Mouse (Mus musculus) forebrain, postnatal 0 days (tissue): ENCODE results near the gene Nln. TPM values are rescaled to one million over a fixed set of nuclear protein-coding genes. Genes with fewer than 3 reads are reported as not detected.

Experiments
- ATAC-seq: fragments of 200-750 bp; cut with Nextera tagmentation; 2 replicates; pipeline ENCODE4 v1.8.0; 2017; ENCODE audit warnings: mild to moderate bottlenecking, moderate library complexity
- DNase-seq: peaks from one replicate; pipeline ENCODE4 v3.0.0-alpha.2; 2015
- H3K27ac ChIP-seq: fragments of 300-500 bp; sonication (generic); 2 replicates; pipeline ENCODE4 v1.5.1; 2014; ENCODE audit warnings: low read depth, mild to moderate bottlenecking, antibody characterized with exemption, low read length, moderate library complexity, mixed read lengths
- H3K27me3 ChIP-seq: fragments of 300-500 bp; sonication (generic); 2 replicates; pipeline ENCODE4 v1.6.1; 2014; ENCODE audit warnings: mild to moderate bottlenecking, low read length, mixed read lengths; ENCODE audit not compliant: insufficient read depth
- H3K36me3 ChIP-seq: fragments of 300-500 bp; sonication (generic); 2 replicates; pipeline ENCODE4 v1.6.1; 2014; ENCODE audit warnings: mild to moderate bottlenecking, moderate library complexity; ENCODE audit not compliant: insufficient read depth
- H3K4me1 ChIP-seq: fragments of 300-500 bp; sonication (generic); 2 replicates; pipeline ENCODE4 v1.6.1; 2014; ENCODE audit warnings: antibody characterized with exemption; ENCODE audit not compliant: insufficient read depth
- H3K4me2 ChIP-seq: fragments of 300-500 bp; sonication (generic); 2 replicates; pipeline ENCODE4 v1.6.1; 2014; ENCODE audit warnings: low read depth, mild to moderate bottlenecking, moderate library complexity
- H3K4me3 ChIP-seq: fragments of 300-500 bp; sonication (generic); 2 replicates; pipeline ENCODE4 v1.5.1; 2014; ENCODE audit warnings: low read depth, low read length, mixed read lengths
- H3K9ac ChIP-seq: fragments of 300-500 bp; sonication (generic); 2 replicates; pipeline ENCODE4 v1.6.1; 2014; ENCODE audit warnings: mild to moderate bottlenecking
- H3K9me3 ChIP-seq: fragments of 300-500 bp; sonication (generic); 2 replicates; pipeline ENCODE4 v1.6.1; 2016; ENCODE audit warnings: low read length
- CTCF ChIP-seq: sonication (generic); IDR thresholded peaks from 2 replicates; pipeline ENCODE4 v1.5.1; 2016; ENCODE audit warnings: antibody characterized with exemption, control low read depth, low read depth
- WGBS: fragments of 180-500 bp; shearing (Covaris S2); extraction: QIAGEN DNeasy Blood & Tissue Kit; methylation state at CpG from one replicate; pipeline ENCODE4 v1.1.7; 2014; 5-methylcytosine and 5-hydroxymethylcytosine counted together
- polyA plus RNA-seq: library from polyadenylated mRNA; unstranded; fragments of >200 nt; fragmentation: Nextera tagmentation; extraction: Ambion mirVana; gene quantifications from 2 replicates; pipeline ENCODE4 v1.2.1, GENCODE M21; 2015
- total RNA-seq: library from RNA; depleted of rRNA; stranded (reverse); fragments of >200 nt; gene quantifications from 2 replicates; pipeline ENCODE4 v1.2.3, GENCODE M21; 2014

Gene Nln
- total and polyA plus RNA-seq, 2 experiments from 2014 or later: 49.0 to 77.2 TPM

GRCm38 (mm10) chr13:104045108-104045507 is 64.3 kb downstream of the Nln start:
- no peak overlapping the region for H3K4me2 ChIP-seq
- H3K4me3 ChIP-seq: no peak overlapping the region
- TF ChIP-seq CTCF: no peak
- no peak overlapping the region for H3K9ac ChIP-seq
- DNase-seq (no peak), ATAC-seq (no peak)
- WGBS: 88% methylated on average over 4 of the region's 4 CpGs
- H3K36me3 ChIP-seq: peaks cover 36% of the 10 kb centered on the region
- H3K4me1 ChIP-seq: no peaks in the 10 kb centered on the region
- no peaks in the 10 kb centered on the region for H3K9me3 ChIP-seq
- no peak overlapping the region for H3K27ac ChIP-seq
- no peaks in the 10 kb centered on the region for H3K27me3 ChIP-seq

DNA sequence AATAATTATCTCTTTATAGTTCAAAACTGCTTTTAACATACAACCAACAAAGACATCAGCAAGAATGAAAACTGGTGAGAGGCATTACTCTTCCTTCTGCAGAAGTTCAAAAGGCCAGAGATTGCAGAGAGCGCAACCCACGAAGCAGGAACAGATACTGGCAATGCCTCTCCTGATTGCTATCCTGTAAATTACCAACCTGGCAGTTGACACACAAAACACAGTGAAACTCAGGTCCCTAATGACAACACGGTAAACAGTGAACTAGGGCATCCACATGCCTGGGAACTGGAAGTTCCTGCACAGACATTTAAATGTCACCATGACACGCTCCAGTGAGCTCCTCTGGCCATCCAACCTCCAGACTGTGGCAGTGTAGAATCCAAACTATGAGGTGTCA is 65.1 kb downstream of the Nln start:
- ATAC-seq: no peak
- peaks cover 34% of the 10 kb centered on the region for H3K36me3 ChIP-seq
- H3K27me3 ChIP-seq: no peaks in the 10 kb centered on the region
- no peaks in the 10 kb centered on the region for H3K9me3 ChIP-seq
- no peak overlapping the region for H3K4me2 ChIP-seq
- DNase-seq: no peak
- TF ChIP-seq CTCF: no peak
- WGBS: 89% methylated on average over 4 of the region's 4 CpGs
- H3K27ac ChIP-seq: no peak overlapping the region
- H3K4me1 ChIP-seq: no peaks in the 10 kb centered on the region
- no peak overlapping the region for H3K9ac ChIP-seq
- H3K4me3 ChIP-seq: no peak overlapping the region

GRCm38 (mm10) chr13:104042738-104043137 is 66.7 kb downstream of the Nln start:
- Histone ChIP-seq H3K27me3 (no peaks in the 10 kb centered on the region), H3K4me1 (no peaks in the 10 kb centered on the region), H3K36me3 (peaks cover 34% of the 10 kb centered on the region), H3K4me2 (no peak overlapping the region), H3K9ac (no peak overlapping the region), H3K9me3 (no peaks in the 10 kb centered on the region), H3K27ac (no peak overlapping the region), H3K4me3 (no peak overlapping the region)
- WGBS: 89% methylated on average over 8 of the region's 8 CpGs
- TF ChIP-seq CTCF: no peak
- DNase-seq (no peak), ATAC-seq (no peak)

- H3K9me3 ChIP-seq: no peaks in the 10 kb centered on the region
- ATAC-seq (no peak), DNase-seq (no peak)
Observed at GRCm38 (mm10) chr13:104041481-104041880, 67.9 kb downstream of the Nln start.

DNA sequence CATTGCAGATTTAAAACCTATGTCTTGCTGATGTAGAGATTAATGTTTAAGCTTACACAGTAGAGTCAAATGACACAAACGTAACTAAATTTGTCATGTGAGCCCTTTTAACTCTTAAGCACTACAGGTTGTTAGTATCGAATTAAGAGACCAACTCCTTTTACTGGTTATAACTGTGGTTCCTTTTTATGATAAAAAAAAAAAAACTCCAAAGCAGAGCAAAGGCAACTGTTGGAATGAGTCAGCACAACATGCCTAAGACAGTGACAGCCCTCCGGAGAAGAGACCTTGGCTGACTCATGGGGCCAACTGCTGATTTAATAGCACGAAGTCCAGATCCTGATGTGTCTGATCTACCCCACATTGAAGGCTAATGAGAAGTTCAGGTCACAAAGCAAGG is 68.5 kb downstream of the Nln start:
- H3K9ac ChIP-seq: no peak overlapping the region
- H3K4me3 ChIP-seq: no peak overlapping the region
- WGBS: 83% methylated on average over 4 of the region's 4 CpGs
- no peaks in the 10 kb centered on the region for H3K4me1 ChIP-seq
- no peak for ATAC-seq
- H3K4me2 ChIP-seq: no peak overlapping the region
- H3K27me3 ChIP-seq: no peaks in the 10 kb centered on the region
- no peak for TF ChIP-seq CTCF
- DNase-seq: no peak
- peaks cover 30% of the 10 kb centered on the region for H3K36me3 ChIP-seq
- no peaks in the 10 kb centered on the region for H3K9me3 ChIP-seq
- no peak overlapping the region for H3K27ac ChIP-seq

More at GRCm38 (mm10) chr13:104041481-104041880, 67.9 kb downstream of the Nln start:
- H3K9ac ChIP-seq: no peak overlapping the region
- H3K27ac ChIP-seq: no peak overlapping the region
- WGBS: 97% methylated on average over 7 of the region's 7 CpGs
- peaks cover 32% of the 10 kb centered on the region for H3K36me3 ChIP-seq
- H3K27me3 ChIP-seq: no peaks in the 10 kb centered on the region
- H3K4me2 ChIP-seq: no peak overlapping the region
- H3K4me3 ChIP-seq: no peak overlapping the region
- no peaks in the 10 kb centered on the region for H3K4me1 ChIP-seq
- TF ChIP-seq CTCF: no peak

- no peaks in the 10 kb centered on the region for H3K9me3 ChIP-seq
- H3K4me3 ChIP-seq: no peak overlapping the region
- no peak overlapping the region for H3K9ac ChIP-seq
- 33% methylated on average over 4 of the region's 4 CpGs for WGBS
- H3K4me2 ChIP-seq: no peak overlapping the region
- no peak for TF ChIP-seq CTCF
- no peaks in the 10 kb centered on the region; the same call in 1 of the 2 replicates for H3K4me1 ChIP-seq
- H3K27ac ChIP-seq: no peak overlapping the region
- H3K36me3 ChIP-seq: peaks cover 23% of the 10 kb centered on the region
- DNase-seq (no peak), ATAC-seq (peak; percentile 34; the same call in 1 of the 2 replicates)
- no peaks in the 10 kb centered on the region for H3K27me3 ChIP-seq
Observed at GRCm38 (mm10) chr13:104039861-104040260, 69.6 kb downstream of the Nln start.

DNA sequence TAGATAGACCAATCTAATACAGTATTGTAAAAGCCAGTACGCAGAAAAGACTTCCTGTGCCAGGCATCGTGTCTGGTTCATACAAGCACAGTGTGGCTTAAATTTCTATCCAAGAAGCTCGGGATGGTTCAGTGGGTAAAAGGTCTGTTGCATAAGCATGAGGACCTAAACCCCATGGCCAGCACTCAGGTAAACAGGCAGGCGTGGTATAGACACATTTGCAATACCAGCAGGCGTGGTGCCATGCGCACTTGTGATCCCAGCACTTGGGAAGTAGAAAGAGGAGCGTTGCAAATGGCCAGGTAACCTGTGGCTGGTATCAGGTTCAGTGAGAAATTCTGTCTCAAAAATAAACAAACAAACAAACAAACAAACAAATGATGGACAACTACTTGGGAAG is 70.5 kb downstream of the Nln start:
- ATAC-seq: no peak

More for the DNA sequence above, 70.5 kb downstream of the Nln start:
- H3K36me3 ChIP-seq: peaks cover 18% of the 10 kb centered on the region
- no peak overlapping the region for H3K4me3 ChIP-seq
- no peaks in the 10 kb centered on the region; the same call in 1 of the 2 replicates for H3K4me1 ChIP-seq
- H3K27ac ChIP-seq: no peak overlapping the region
- no peak for TF ChIP-seq CTCF
- no peak for DNase-seq
- H3K9ac ChIP-seq: no peak overlapping the region
- no peaks in the 10 kb centered on the region for H3K9me3 ChIP-seq
- no peak overlapping the region for H3K4me2 ChIP-seq
- 85% methylated on average over 7 of the region's 7 CpGs for WGBS
- no peaks in the 10 kb centered on the region for H3K27me3 ChIP-seq
